Mouse (Mus musculus) MEL (cell line): ENCODE measurements at regions not wholly inside any gene's neighbourhood (a gene's known extent, or its start where the extent isn't known, plus 50 kb on each side); places are given as distances from the start of the nearest gene placed in this dataset.

ENCODE experiments used
- DNase-seq: peaks from one replicate; pipeline ENCODE4 v3.0.0; 2011; ENCODE audit warnings: low read depth, low spot score
- H3K27ac ChIP-seq: 2 replicates; pipeline ENCODE4 v1.5.1; 2012; ENCODE audit warnings: low read depth, mild to moderate bottlenecking, control low read depth, low read length, moderate library complexity; ENCODE audit not compliant: control insufficient read depth
- H3K27me3 ChIP-seq, 2 experiments: fragments of 150-350 bp in 1 of 2; sonication (generic) in 1 of 2; 2 replicates each; pipeline ENCODE4 v1.6.1; 2012; ENCODE audit warnings: low read length in 2 of 2, mild to moderate bottlenecking in 2 of 2, improper control_type of control experiment in 1 of 2, moderate library complexity in 1 of 2; ENCODE audit not compliant: insufficient read depth in 2 of 2, control insufficient read depth in 1 of 2
- H3K36me3 ChIP-seq, 2 experiments: 2 replicates each; pipeline ENCODE4 v1.6.1; 2012 to 2014; ENCODE audit warnings: low read length in 2 of 2, improper control_type of control experiment in 1 of 2, inconsistent platforms in 1 of 2, mild to moderate bottlenecking in 1 of 2; ENCODE audit not compliant: insufficient read depth in 2 of 2, control insufficient read depth in 1 of 2
- H3K4me1 ChIP-seq, 2 experiments: fragments of 150-350 bp in 1 of 2; sonication (generic) in 1 of 2; 2 replicates each; pipeline ENCODE4 v1.6.1; 2012; ENCODE audit warnings: low read length in 2 of 2, improper control_type of control experiment in 1 of 2, mild to moderate bottlenecking in 1 of 2; ENCODE audit not compliant: insufficient read depth in 2 of 2, control insufficient read depth in 1 of 2
- H3K4me3 ChIP-seq, 2 experiments: fragments of 150-350 bp in 1 of 2; sonication (generic) in 1 of 2; 2 replicates each; pipeline ENCODE4 v1.5.1; 2012; ENCODE audit warnings: low read depth in 2 of 2, low read length in 2 of 2, mild to moderate bottlenecking in 2 of 2, moderate library complexity in 2 of 2, control low read depth in 1 of 2, improper control_type of control experiment in 1 of 2; ENCODE audit not compliant: control insufficient read depth in 1 of 2, insufficient read depth in 1 of 2
- H3K79me2 ChIP-seq: 2 replicates; pipeline ENCODE4 v1.6.1; 2012; ENCODE audit warnings: mild to moderate bottlenecking, low read length, moderate library complexity; ENCODE audit not compliant: control insufficient read depth, poor library complexity, insufficient read depth
- H3K9ac ChIP-seq: 2 replicates; pipeline ENCODE4 v1.6.1; 2012; ENCODE audit warnings: low read depth, mild to moderate bottlenecking, control low read depth, low read length, moderate library complexity; ENCODE audit not compliant: control insufficient read depth, poor library complexity, severe bottlenecking
- H3K9me3 ChIP-seq: fragments of 150-350 bp; sonication (generic); replicated peaks from 2 replicates; pipeline ENCODE4 v1.6.1; 2012; ENCODE audit warnings: mild to moderate bottlenecking, low read length, improper control_type of control experiment, moderate library complexity; ENCODE audit not compliant: insufficient read depth
- BHLHE40 ChIP-seq: IDR thresholded peaks from 2 replicates; pipeline ENCODE4 v1.6.1; 2012; ENCODE audit warnings: low read depth, mild to moderate bottlenecking, inconsistent platforms, low read length, improper control_type of control experiment, borderline replicate concordance
- CHD1 ChIP-seq: IDR thresholded peaks from 2 replicates; pipeline ENCODE4 v1.6.1; 2012; ENCODE audit warnings: low read depth, mild to moderate bottlenecking, inconsistent platforms, low read length, improper control_type of control experiment
- CTCF ChIP-seq, 3 experiments: IDR thresholded peaks in 2 of 3; conservative IDR thresholded peaks in 1 of 3; 2 replicates each; pipeline ENCODE4 v1.5.1; 2011 to 2012; ENCODE audit warnings: low read length in 3 of 3, low read depth in 2 of 3, mild to moderate bottlenecking in 2 of 3, improper control_type of control experiment in 1 of 3, inconsistent platforms in 1 of 3, mixed read lengths in 1 of 3, moderate library complexity in 1 of 3; ENCODE audit not compliant: control insufficient read depth in 1 of 3, insufficient read depth in 1 of 3, poor library complexity in 1 of 3, severe bottlenecking in 1 of 3
- EP300 ChIP-seq, 2 experiments: IDR thresholded peaks; 2 replicates each; pipeline ENCODE4 v1.6.1; 2011; ENCODE audit warnings: improper control_type of control experiment in 2 of 2, low read length in 2 of 2, low read depth in 1 of 2, mild to moderate bottlenecking in 1 of 2
- GATA1 ChIP-seq: IDR thresholded peaks from 2 replicates; pipeline ENCODE4 v1.6.1; 2011; ENCODE audit warnings: low read depth, low read length, improper control_type of control experiment
- HCFC1 ChIP-seq: IDR thresholded peaks from 2 replicates; pipeline ENCODE4 v1.6.1; 2012; ENCODE audit warnings: low read depth, mild to moderate bottlenecking, inconsistent platforms, low read length, improper control_type of control experiment, moderate library complexity
- JUND ChIP-seq: IDR thresholded peaks from 2 replicates; pipeline ENCODE4 v1.6.1; 2011; ENCODE audit warnings: low read depth, mild to moderate bottlenecking, improper control_type of control experiment, low read length
- KAT2A ChIP-seq: conservative IDR thresholded peaks from 2 replicates; pipeline ENCODE4 v1.6.1; 2012; ENCODE audit warnings: low read depth, low read length, improper control_type of control experiment, inconsistent platforms
- MAZ ChIP-seq: IDR thresholded peaks from 2 replicates; pipeline ENCODE4 v1.6.1; 2012; ENCODE audit warnings: low read depth, mild to moderate bottlenecking, inconsistent platforms, low read length, improper control_type of control experiment
- MXI1 ChIP-seq: IDR thresholded peaks from 2 replicates; pipeline ENCODE4 v1.6.1; 2011; ENCODE audit warnings: mild to moderate bottlenecking, low read depth, low read length, improper control_type of control experiment
- MYB ChIP-seq: IDR thresholded peaks from 2 replicates; pipeline ENCODE4 v1.6.1; 2011; ENCODE audit warnings: mild to moderate bottlenecking, low read depth, low read length, improper control_type of control experiment
- MYC ChIP-seq: IDR thresholded peaks from 2 replicates; pipeline ENCODE4 v1.6.1; 2011; ENCODE audit warnings: low read depth, mild to moderate bottlenecking, low read length, improper control_type of control experiment, moderate library complexity
- NELFE ChIP-seq: IDR thresholded peaks from 2 replicates; pipeline ENCODE4 v1.6.1; 2011; ENCODE audit warnings: low read depth, low read length, improper control_type of control experiment
- POLR2AphosphoS2 ChIP-seq: IDR thresholded peaks from 2 replicates; pipeline ENCODE4 v1.6.1; 2011; ENCODE audit warnings: low read length, improper control_type of control experiment
- POLR2AphosphoS5 ChIP-seq: IDR thresholded peaks from 2 replicates; pipeline ENCODE4 v1.6.1; 2012; ENCODE audit warnings: low read depth, borderline replicate concordance, mild to moderate bottlenecking, inconsistent platforms, low read length, moderate library complexity, mixed read lengths
- RAD21 ChIP-seq: IDR thresholded peaks from 2 replicates; pipeline ENCODE4 v1.6.1; 2011; ENCODE audit warnings: mild to moderate bottlenecking, low read depth, low read length, improper control_type of control experiment
- RCOR1 ChIP-seq: IDR thresholded peaks from 2 replicates; pipeline ENCODE4 v1.6.1; 2012; ENCODE audit warnings: low read depth, mild to moderate bottlenecking, inconsistent platforms, low read length, improper control_type of control experiment
- SIN3A ChIP-seq: IDR thresholded peaks from 2 replicates; pipeline ENCODE4 v1.6.1; 2012; ENCODE audit warnings: low read length, improper control_type of control experiment, inconsistent platforms
- SMC3 ChIP-seq: IDR thresholded peaks from 2 replicates; pipeline ENCODE4 v1.6.1; 2011; ENCODE audit warnings: low read depth, low read length, improper control_type of control experiment
- TAL1 ChIP-seq: IDR thresholded peaks from 2 replicates; pipeline ENCODE4 v1.6.1; 2012; ENCODE audit warnings: mild to moderate bottlenecking, inconsistent platforms, low read length, moderate library complexity, mixed read lengths
- TBP ChIP-seq: IDR thresholded peaks from 2 replicates; pipeline ENCODE4 v1.8.0; 2011; ENCODE audit warnings: low read depth, low read length, improper control_type of control experiment
- TCF12 ChIP-seq: IDR thresholded peaks from 2 replicates; pipeline ENCODE4 v1.6.1; 2014; ENCODE audit warnings: low read depth, mild to moderate bottlenecking, inconsistent platforms, low read length, improper control_type of control experiment, moderate library complexity
- USF2 ChIP-seq, 2 experiments: IDR thresholded peaks; 2 replicates each; pipeline ENCODE4 v1.6.1; 2011 to 2012; ENCODE audit warnings: improper control_type of control experiment in 2 of 2, low read length in 2 of 2, borderline replicate concordance in 1 of 2, inconsistent platforms in 1 of 2, low read depth in 1 of 2, mild to moderate bottlenecking in 1 of 2; ENCODE audit not compliant: insufficient read depth in 1 of 2
- ZC3H11A ChIP-seq: IDR thresholded peaks from 2 replicates; pipeline ENCODE4 v1.6.1; 2012; ENCODE audit warnings: low read depth, mild to moderate bottlenecking, inconsistent platforms, low read length, improper control_type of control experiment
- ZMIZ1 ChIP-seq: IDR thresholded peaks from 2 replicates; pipeline ENCODE4 v1.6.1; 2012; ENCODE audit warnings: low read depth, mild to moderate bottlenecking, inconsistent platforms, low read length, improper control_type of control experiment, moderate library complexity
- ZNF384 ChIP-seq: IDR thresholded peaks from 2 replicates; pipeline ENCODE4 v1.6.1; 2012; ENCODE audit warnings: low read depth, mild to moderate bottlenecking, inconsistent platforms, low read length, improper control_type of control experiment

- no peaks in the 10 kb centered on the region for H3K79me2 ChIP-seq
- no peaks in the 10 kb centered on the region; a peak in 1 of 4 replicates for H3K4me1 ChIP-seq
- H3K36me3 ChIP-seq = no peaks in the 10 kb centered on the region
- no peak overlapping the region for H3K27ac ChIP-seq
- H3K9ac ChIP-seq = no peak overlapping the region
- no peaks in the 10 kb centered on the region for H3K27me3 ChIP-seq
- no peak for DNase-seq
- no peak overlapping the region for H3K4me3 ChIP-seq
- TF ChIP-seq MAZ = no peak
- no peak for TF ChIP-seq ZNF384
- TF ChIP-seq TAL1 = no peak
- no peak for TF ChIP-seq HCFC1
- TF ChIP-seq RCOR1 = no peak
- no peak for TF ChIP-seq BHLHE40
- no peak for TF ChIP-seq CTCF (IDR thresholded peaks at IDR 0.05 in 2 of 3, conservative IDR thresholded peaks at IDR 0.05 in 1 of 3; ENCODE audit: control insufficient read depth in 1 of 3, insufficient read depth in 1 of 3, low read depth in 2 of 3, low read length in 3 of 3, poor library complexity in 1 of 3, severe bottlenecking in 1 of 3)
- TF ChIP-seq SMC3 = no peak
- TF ChIP-seq MYB = no peak
- no peak for TF ChIP-seq CHD1
- no peak for TF ChIP-seq TCF12
- TF ChIP-seq MYC = no peak
- TF ChIP-seq NELFE = no peak
- TF ChIP-seq SIN3A = no peak
- TF ChIP-seq TBP = no peak
- H3K9me3 ChIP-seq = no peaks in the 10 kb centered on the region
Observed at GRCm38 (mm10) chr9:74705698-74706097, 156.0 kb upstream of the Onecut1 start.

GRCm38 (mm10) chr9:74707608-74708007, 154.1 kb upstream of the Onecut1 start:
- H3K27ac ChIP-seq = no peak overlapping the region
- no peaks in the 10 kb centered on the region for H3K27me3 ChIP-seq
- no peaks in the 10 kb centered on the region for H3K36me3 ChIP-seq
- no peak for DNase-seq
- H3K4me3 ChIP-seq = no peak overlapping the region
- no peaks in the 10 kb centered on the region for H3K9me3 ChIP-seq
- no peaks in the 10 kb centered on the region for H3K79me2 ChIP-seq
- TF ChIP-seq POLR2AphosphoS5 = no peak
- TF ChIP-seq GATA1 = no peak
- no peak overlapping the region for H3K9ac ChIP-seq
- no peaks in the 10 kb centered on the region; a peak in 1 of 4 replicates for H3K4me1 ChIP-seq

GRCm38 (mm10) chr9:74711698-74712097, 150.0 kb upstream of the Onecut1 start:
- no peaks in the 10 kb centered on the region; a peak in 1 of 4 replicates for H3K4me1 ChIP-seq
- no peaks in the 10 kb centered on the region for H3K9me3 ChIP-seq
- DNase-seq = no peak
- H3K9ac ChIP-seq = no peak overlapping the region
- no peak for TF ChIP-seq JUND
- no peak for TF ChIP-seq RAD21
- no peak for TF ChIP-seq KAT2A
- no peak for TF ChIP-seq ZMIZ1
- no peak for TF ChIP-seq ZC3H11A
- TF ChIP-seq EP300 (IDR thresholded peaks at IDR 0.05; ENCODE audit: low read depth in 1 of 2, low read length in 2 of 2) = no peak
- no peak for TF ChIP-seq TAL1
- TF ChIP-seq SMC3 = no peak
- no peak for TF ChIP-seq POLR2AphosphoS2
- TF ChIP-seq MXI1 = no peak
- TF ChIP-seq USF2 (IDR thresholded peaks at IDR 0.05; ENCODE audit: borderline replicate concordance in 1 of 2, insufficient read depth in 1 of 2, low read depth in 1 of 2, low read length in 2 of 2) = no peak
- TF ChIP-seq TCF12 = no peak
- no peak for TF ChIP-seq MAZ
- no peak for TF ChIP-seq SIN3A
- no peak for TF ChIP-seq HCFC1
- H3K79me2 ChIP-seq = no peaks in the 10 kb centered on the region
- H3K27me3 ChIP-seq = no peaks in the 10 kb centered on the region
- no peak overlapping the region for H3K4me3 ChIP-seq
- H3K36me3 ChIP-seq = no peaks in the 10 kb centered on the region
- no peak overlapping the region for H3K27ac ChIP-seq
